Mouse (Mus musculus) E14TG2a.4 (cell line): ENCODE results near the gene Nrip1.

Experiments
- H3K27me3 ChIP-seq: 2 replicates; pipeline ENCODE4 v1.6.1; 2014; ENCODE audit warnings: low read length, control low read depth; ENCODE audit not compliant: insufficient read depth
- H3K36me3 ChIP-seq: 2 replicates; pipeline ENCODE4 v1.6.1; 2014; ENCODE audit warnings: low read length, control low read depth; ENCODE audit not compliant: insufficient read depth
- H3K4me1 ChIP-seq: replicated peaks from 2 replicates; pipeline ENCODE4 v1.6.1; 2014; ENCODE audit warnings: low read depth, low read length, control low read depth
- H3K4me3 ChIP-seq: replicated peaks from 2 replicates; pipeline ENCODE4 v1.5.1; 2014; ENCODE audit warnings: mild to moderate bottlenecking, low read length
- H3K9me3 ChIP-seq: 2 replicates; pipeline ENCODE4 v1.6.1; 2014; ENCODE audit warnings: low read length, control low read depth
- CTCF ChIP-seq: conservative IDR thresholded peaks from 2 replicates; pipeline ENCODE4 v1.5.1; 2014; ENCODE audit warnings: low read length
- NANOG ChIP-seq: IDR thresholded peaks from 2 replicates; pipeline ENCODE4 v1.6.1; 2014; ENCODE audit warnings: borderline replicate concordance, low read length, mixed read lengths
- POU5F1 ChIP-seq: IDR thresholded peaks from 2 replicates; pipeline ENCODE4 v1.6.1; 2014; ENCODE audit warnings: low read length, borderline replicate concordance

The Nrip1 gene

DNA sequence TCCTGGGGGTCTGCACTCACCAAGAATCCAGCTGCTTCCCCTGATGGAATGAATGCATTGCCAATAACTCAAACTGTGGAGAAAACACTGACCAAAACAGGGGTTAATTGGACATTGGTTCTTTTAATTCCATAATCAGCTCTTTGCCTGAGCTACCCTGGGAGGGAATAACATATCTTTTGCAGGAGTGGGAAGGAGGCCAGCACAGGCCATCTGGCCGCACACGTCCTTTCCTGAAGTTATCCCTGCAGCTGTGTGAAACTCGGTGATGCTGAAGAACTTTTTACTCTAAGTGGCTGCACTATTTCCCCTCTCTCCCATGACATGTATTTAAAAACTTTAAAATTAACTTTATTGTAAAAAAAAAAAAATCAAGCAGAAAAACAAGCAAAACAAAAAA is 66.6 kb downstream of the Nrip1 start:
- Histone ChIP-seq H3K36me3 (no peaks in the 10 kb centered on the region), H3K27me3 (no peaks in the 10 kb centered on the region), H3K4me3 (no peak overlapping the region), H3K4me1 (no peaks in the 10 kb centered on the region), H3K9me3 (no peaks in the 10 kb centered on the region)
- TF ChIP-seq CTCF, result no peak
- TF ChIP-seq POU5F1, result no peak
- no peak for TF ChIP-seq NANOG

DNA sequence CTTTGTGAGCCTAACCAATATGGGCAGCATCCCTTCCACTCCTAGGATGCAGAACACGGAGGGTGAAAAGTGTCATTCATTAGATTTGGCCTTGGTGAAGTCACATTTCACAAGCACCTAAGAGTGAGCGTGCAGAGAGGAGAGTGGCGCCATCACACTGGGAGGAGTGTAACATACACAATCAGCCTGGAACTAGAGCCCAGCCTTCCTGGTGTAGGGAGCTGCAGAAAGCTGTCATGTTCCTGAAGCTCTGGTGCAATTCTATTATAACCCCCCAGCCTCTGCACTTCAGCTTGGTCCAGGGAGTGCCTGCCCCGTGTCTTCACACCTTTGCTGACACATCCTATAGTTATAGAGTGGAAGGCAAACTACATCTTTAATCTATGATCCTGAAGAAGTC is 67.2 kb downstream of the Nrip1 start:
- no peak for TF ChIP-seq NANOG
- TF ChIP-seq POU5F1, result no peak
- TF ChIP-seq CTCF, result no peak
- Histone ChIP-seq H3K4me1 (no peaks in the 10 kb centered on the region), H3K36me3 (no peaks in the 10 kb centered on the region), H3K27me3 (no peaks in the 10 kb centered on the region), H3K9me3 (no peaks in the 10 kb centered on the region), H3K4me3 (no peak overlapping the region)

DNA sequence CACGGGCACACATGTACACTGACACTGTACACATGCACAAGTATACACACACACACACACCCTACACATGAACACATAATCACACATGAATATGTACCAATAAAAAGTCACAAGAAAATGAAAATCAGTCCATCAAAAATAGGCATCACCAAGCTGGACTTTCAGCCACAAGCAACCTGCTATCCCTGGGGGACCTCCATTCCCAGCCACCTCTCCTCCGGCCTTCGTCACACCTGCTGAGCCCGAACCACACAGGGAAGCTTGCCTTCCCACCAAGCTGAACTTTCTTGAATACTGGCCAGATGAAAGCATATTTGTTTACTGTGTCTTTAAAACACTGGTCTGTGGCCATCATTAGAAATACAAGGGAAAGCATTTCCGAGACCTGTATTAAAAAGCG is 70.2 kb downstream of the Nrip1 start:
- no peaks in the 10 kb centered on the region for H3K36me3 ChIP-seq
- no peaks in the 10 kb centered on the region for H3K27me3 ChIP-seq
- TF ChIP-seq NANOG (no peak), POU5F1 (no peak), CTCF (no peak)
- H3K4me3 ChIP-seq, result no peak overlapping the region
- H3K9me3 ChIP-seq, result no peaks in the 10 kb centered on the region
- H3K4me1 ChIP-seq, result no peaks in the 10 kb centered on the region

DNA sequence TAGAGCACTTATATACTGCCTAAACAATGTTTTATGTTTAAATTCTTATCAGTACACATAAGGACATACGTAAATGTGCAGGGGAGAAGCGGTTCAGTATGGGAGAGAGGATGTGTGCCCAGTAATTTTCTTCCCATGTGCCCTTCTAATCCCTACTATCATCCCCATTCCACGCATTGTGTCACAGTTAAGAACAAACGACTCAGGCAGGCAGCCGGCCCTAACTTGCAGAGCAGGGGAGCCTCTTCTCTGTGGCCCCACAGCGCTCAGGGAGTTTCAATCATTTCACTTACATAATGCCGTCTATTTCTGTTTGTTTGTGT is 71.9 kb downstream of the Nrip1 start:
- H3K27me3 ChIP-seq, result no peaks in the 10 kb centered on the region
- no peaks in the 10 kb centered on the region for H3K9me3 ChIP-seq
- H3K4me3 ChIP-seq, result no peak overlapping the region
- no peak for TF ChIP-seq CTCF
- TF ChIP-seq NANOG, result no peak
- TF ChIP-seq POU5F1, result no peak
- H3K36me3 ChIP-seq, result no peaks in the 10 kb centered on the region
- H3K4me1 ChIP-seq, result no peaks in the 10 kb centered on the region

DNA sequence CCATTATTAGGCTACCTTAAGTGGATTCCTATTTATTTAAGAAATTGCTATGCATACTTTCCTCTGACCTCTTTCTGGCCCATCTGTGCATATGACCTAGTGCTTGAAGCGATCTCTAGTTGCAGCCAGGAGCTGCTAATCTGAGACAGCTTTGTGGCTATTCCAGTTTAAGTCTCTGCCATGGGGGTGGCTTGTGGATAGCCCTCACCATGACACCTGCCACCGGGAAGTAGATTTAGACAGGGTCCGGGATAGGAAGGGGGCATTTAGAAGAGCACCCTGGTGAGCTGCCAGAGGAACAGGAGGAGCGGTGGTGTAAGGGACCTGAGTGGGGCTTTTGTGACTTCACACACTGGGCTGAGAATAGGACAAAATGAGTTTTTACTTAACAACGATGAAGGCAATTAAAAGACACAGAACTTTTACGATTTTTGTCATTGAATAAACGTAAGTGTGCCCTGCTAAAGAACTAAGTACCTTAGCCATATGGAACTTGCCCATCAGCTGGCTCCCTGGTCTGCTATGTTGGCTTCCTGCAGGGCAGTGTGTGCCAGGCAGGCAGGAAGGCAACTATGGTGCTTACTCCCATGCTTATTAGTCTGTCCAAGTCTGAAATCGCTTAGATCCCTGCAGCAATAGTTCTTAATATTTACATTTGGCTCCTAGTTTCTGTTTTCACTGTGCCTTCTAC is 72.4 kb downstream of the Nrip1 start:
- Histone ChIP-seq H3K4me3 (no peak overlapping the region), H3K27me3 (no peaks in the 10 kb centered on the region), H3K4me1 (no peaks in the 10 kb centered on the region)

DNA sequence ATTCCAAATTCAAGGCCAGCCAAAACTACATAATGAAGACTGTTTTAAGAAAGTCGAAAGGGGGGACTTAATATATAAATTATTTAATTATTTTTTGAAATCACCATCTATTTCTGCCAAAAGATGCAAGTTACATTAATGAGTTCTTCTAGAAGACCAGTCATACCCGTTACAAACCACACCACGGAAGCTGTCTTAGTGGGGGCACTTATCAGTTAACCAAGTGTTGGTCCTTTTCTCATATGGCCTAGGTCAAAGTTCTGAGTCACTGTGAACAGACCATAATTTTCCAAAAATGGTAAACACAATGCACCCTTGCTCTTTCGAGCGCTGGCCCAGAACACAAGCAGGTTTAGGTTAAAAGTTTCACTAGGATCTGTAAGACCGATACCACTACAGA is 73.2 kb downstream of the Nrip1 start:
- no peak overlapping the region for H3K4me3 ChIP-seq
- no peak for TF ChIP-seq CTCF
- no peak for TF ChIP-seq POU5F1
- no peak for TF ChIP-seq NANOG

More for the DNA sequence above, 72.4 kb downstream of the Nrip1 start:
- no peaks in the 10 kb centered on the region for H3K9me3 ChIP-seq
- no peaks in the 10 kb centered on the region for H3K36me3 ChIP-seq
- no peak for TF ChIP-seq POU5F1
- TF ChIP-seq NANOG, result no peak
- TF ChIP-seq CTCF, result no peak

DNA sequence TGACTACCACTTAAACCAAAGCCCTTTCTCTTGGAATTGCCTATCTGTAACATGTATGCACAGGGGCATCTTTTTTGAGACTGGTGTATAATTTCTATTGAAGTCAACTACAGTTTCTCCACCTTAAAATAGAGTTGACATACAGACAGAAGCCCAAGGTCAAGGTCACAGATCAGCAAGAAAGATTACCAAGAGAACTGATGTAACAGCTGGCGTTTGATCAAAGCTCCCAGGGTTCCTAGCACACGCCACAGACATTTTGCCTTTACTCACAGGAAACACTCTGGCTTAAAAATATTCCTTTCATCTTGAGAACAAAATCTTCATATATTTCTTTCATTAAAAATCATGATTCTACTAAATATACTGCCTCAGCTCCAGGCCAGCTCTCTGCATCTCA is 74.1 kb downstream of the Nrip1 start:
- H3K36me3 ChIP-seq, result no peaks in the 10 kb centered on the region
- no peak overlapping the region for H3K4me3 ChIP-seq
- H3K9me3 ChIP-seq, result no peaks in the 10 kb centered on the region
- no peak for TF ChIP-seq POU5F1
- TF ChIP-seq NANOG, result no peak
- no peak for TF ChIP-seq CTCF
- H3K27me3 ChIP-seq, result no peaks in the 10 kb centered on the region
- 0 out of 2 replicates have a peak, but pooled peaks cover 3% of the 10 kb centered on the region for H3K4me1 ChIP-seq

More for the DNA sequence above, 73.2 kb downstream of the Nrip1 start:
- Histone ChIP-seq H3K36me3 (no peaks in the 10 kb centered on the region), H3K4me1 (no peaks in the 10 kb centered on the region), H3K27me3 (no peaks in the 10 kb centered on the region), H3K9me3 (no peaks in the 10 kb centered on the region)

DNA sequence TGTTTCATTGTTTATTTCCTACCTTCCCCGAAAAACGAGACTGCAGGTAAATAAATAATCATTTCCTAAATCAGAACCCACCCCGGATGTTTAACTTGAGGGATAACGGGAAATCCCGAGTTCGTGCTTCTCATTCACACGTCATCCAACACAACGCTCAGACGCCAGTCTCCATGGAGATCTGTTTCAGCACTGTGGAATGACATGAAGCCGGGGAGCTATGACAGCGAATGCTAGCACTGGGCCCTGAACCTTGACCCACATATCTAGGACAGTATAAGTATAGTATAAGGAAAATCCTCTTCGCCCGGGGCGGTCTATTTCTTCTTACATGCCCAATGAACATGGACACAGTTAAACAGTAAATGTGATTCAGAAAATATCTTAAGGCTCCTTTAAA is 78.3 kb downstream of the Nrip1 start:
- Histone ChIP-seq H3K4me3 (no peak overlapping the region), H3K36me3 (no peaks in the 10 kb centered on the region), H3K4me1 (peaks cover 29% of the 10 kb centered on the region), H3K9me3 (no peaks in the 10 kb centered on the region), H3K27me3 (peaks cover 24% of the 10 kb centered on the region)
- no peak for TF ChIP-seq NANOG

DNA sequence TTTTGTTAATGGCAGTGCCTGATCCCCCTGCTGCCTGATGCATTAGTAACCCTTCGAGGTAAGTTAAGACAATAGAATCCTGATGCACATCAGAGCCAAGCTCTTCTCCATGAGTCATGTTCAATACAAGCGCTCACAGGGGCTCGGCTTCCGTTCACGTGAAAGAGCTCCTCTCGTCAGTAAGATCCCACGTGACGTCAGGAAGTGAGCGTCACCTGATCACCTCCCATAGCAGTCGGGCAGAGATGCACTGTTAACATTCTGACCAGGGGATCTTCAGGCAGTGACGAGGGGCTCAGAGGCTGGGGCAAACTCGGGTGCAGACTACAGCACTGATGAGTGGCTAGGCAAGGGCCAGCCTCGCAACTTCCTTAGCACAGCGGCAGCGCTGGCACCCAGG is 79.1 kb downstream of the Nrip1 start:
- Histone ChIP-seq H3K4me1 (peaks cover 29% of the 10 kb centered on the region), H3K9me3 (no peaks in the 10 kb centered on the region)
- TF ChIP-seq POU5F1 (no peak), CTCF (no peak), NANOG (no peak)

DNA sequence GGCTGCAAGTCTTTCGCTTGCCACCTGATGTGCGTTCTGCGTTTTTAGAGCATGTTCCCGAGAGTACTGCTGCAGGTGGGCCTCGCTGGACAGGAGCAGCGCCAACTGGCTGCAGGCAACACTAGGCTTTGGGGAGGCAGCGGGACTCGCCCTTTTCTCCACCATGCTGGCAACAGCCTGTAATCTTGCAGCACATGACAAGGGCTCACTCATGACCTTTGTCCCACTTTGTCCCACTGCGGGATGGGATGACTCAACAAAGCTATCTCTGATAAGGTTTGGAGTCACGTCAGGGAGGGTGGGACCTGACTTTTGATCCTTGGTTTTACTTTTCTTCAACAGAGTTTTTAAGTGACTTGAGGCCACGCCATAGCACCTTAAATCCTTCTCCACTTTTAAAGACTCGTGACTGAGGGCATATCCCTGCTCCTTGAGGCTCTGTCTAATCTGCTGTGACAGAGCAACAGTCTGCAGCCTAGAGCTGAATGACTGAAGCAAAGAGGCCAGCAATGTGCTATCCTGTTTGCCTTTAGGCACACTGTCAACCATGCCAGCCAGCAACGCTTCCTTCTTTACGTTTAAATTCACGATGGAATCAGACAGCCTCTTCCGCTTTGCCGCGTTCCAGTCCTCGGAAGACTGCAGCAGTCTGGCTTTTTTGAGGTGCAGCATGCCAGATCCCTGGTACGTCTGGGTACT is 79.7 kb downstream of the Nrip1 start:
- TF ChIP-seq NANOG (no peak), CTCF (no peak), POU5F1 (no peak)
- no peaks in the 10 kb centered on the region for H3K36me3 ChIP-seq
- H3K27me3 ChIP-seq, result peaks cover 24% of the 10 kb centered on the region
- H3K4me3 ChIP-seq, result no peak overlapping the region
- peaks cover 29% of the 10 kb centered on the region for H3K4me1 ChIP-seq
- no peaks in the 10 kb centered on the region for H3K9me3 ChIP-seq

More for the DNA sequence above, 79.1 kb downstream of the Nrip1 start:
- no peak overlapping the region for H3K4me3 ChIP-seq
- no peaks in the 10 kb centered on the region for H3K36me3 ChIP-seq
- peaks cover 24% of the 10 kb centered on the region for H3K27me3 ChIP-seq
